Mouse (Mus musculus): ENCODE measurements at regions not wholly inside any gene's neighbourhood (a gene's known extent, or its start where the extent isn't known, plus 50 kb on each side); places are given as distances from the start of the nearest gene placed in this dataset.

GRCm38 (mm10) chr10:44945205-44945725 lies 121.7 kb upstream of the Prep start:
- TF ChIP-seq POLR2A (IDR thresholded peaks at IDR 0.05; ENCODE audit: low read depth, low read length) (no peak), CTCF (IDR thresholded peaks at IDR 0.05; ENCODE audit: borderline replicate concordance, insufficient read depth, low read length) (no peak)

All from embryonic fibroblast, embryonic 13.5 days (primary cell).